Mouse (Mus musculus): Measurements from ENCODE around the gene Larp7. TPM values are rescaled to one million over a fixed set of nuclear protein-coding genes. Genes with fewer than 3 reads are reported as not detected.

The Larp7 gene
- 25.5 and 26.4 TPM in 2 replicates for polyA plus RNA-seq (2014; fragmentation: Nextera tagmentation; extraction: Ambion mirVana)

- ATAC-seq (ENCODE audit: low read depth), result peak; percentile 99
- WGBS, result under 1% methylated on average over 71 of the region's 73 CpGs
- peak within 1 kb of the TSS; percentile 73 for H3K9ac ChIP-seq (replicated peaks; ENCODE audit: low read depth, low read length)
These were observed at the start of gene Larp7, which contains the start of gene Zgrf1 for GRCm38 (mm10) chr3:127552973-127553719. Larp7 (minus strand) TSS chr3:127553349. Zgrf1 (plus strand) TSS chr3:127553489.

DNA sequence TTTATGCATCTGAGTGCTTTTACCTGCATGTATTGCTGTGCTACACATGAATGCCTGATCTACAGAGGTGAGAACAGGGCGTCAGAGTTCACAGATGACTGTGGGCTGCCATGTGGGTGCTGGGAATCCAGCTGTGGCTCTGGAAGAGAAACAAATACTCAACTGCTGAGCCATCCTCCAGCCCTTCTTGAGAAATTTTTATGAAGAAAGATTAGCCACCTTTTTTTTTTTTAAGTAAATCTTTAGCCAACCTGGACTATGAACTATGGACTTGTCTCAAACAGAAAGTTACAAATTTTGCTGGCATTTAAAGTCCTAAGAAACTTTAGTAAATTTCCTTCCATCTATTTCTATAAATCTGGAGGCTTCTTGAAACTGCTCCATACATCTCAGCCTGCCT, 44.0 kb upstream of the Larp7 start:
- H3K4me3 ChIP-seq (ENCODE audit: low read depth, low read length), result no peak overlapping the region
- ATAC-seq (ENCODE audit: low read depth), result no peak
- no peak overlapping the region for H3K9ac ChIP-seq (replicated peaks; ENCODE audit: low read depth, low read length)
- H3K27me3 ChIP-seq (ENCODE audit: control insufficient read depth, insufficient read depth, low read length), result no peaks in the 10 kb centered on the region
- H3K36me3 ChIP-seq (ENCODE audit: control insufficient read depth, insufficient read depth, low read length), result no peaks in the 10 kb centered on the region
- no peak overlapping the region for H3K27ac ChIP-seq (ENCODE audit: low read depth, low read length)
- no peak overlapping the region for H3K4me2 ChIP-seq (ENCODE audit: low read depth, low read length)
- no peaks in the 10 kb centered on the region for H3K9me3 ChIP-seq (ENCODE audit: control insufficient read depth, low read length)
- WGBS, result 94% methylated on average over 1 of the region's 1 CpGs
- no peaks in the 10 kb centered on the region for H3K4me1 ChIP-seq (ENCODE audit: control insufficient read depth, insufficient read depth, low read length)

More at GRCm38 (mm10) chr3:127552973-127553719, at the start of gene Larp7, which contains the start of gene Zgrf1:
- Histone ChIP-seq H3K4me1 (ENCODE audit: control insufficient read depth, insufficient read depth, low read length) (0 out of 2 replicates have a peak, but pooled peaks cover 3% of the 10 kb centered on the region), H3K36me3 (ENCODE audit: control insufficient read depth, insufficient read depth, low read length) (no peaks in the 10 kb centered on the region), H3K4me2 (ENCODE audit: low read depth, low read length) (peak within 1 kb of the TSS; percentile 67), H3K27me3 (ENCODE audit: control insufficient read depth, insufficient read depth, low read length) (no peaks in the 10 kb centered on the region), H3K27ac (ENCODE audit: low read depth, low read length) (peak within 1 kb of the TSS; percentile 95), H3K9me3 (ENCODE audit: control insufficient read depth, low read length) (no peaks in the 10 kb centered on the region), H3K4me3 (ENCODE audit: low read depth, low read length) (peak within 1 kb of the TSS; percentile 61)

DNA sequence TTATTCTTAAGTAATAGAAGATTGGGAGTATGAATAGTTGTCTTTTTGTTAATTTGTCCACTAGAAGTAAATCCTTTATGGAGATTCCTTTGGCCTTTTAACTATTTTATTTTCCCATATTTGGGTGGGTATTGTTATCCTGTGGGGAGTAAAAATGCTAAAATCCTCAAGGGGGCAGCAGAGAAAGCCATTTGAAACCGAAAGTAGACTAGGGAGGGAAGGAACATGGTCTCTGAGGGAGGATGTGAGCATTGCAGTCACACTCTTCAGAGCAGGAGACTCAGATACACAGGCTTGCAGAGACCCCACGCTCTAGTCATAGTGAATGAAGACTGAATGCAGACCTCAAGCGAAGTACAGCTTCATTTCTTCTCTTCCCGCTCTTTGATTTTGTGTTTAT, 19.4 kb upstream of the Larp7 start:
- no peak overlapping the region for H3K4me2 ChIP-seq (ENCODE audit: low read depth, low read length)
- peak; percentile 71; the same call in 1 of the 2 replicates for ATAC-seq (ENCODE audit: low read depth)
- H3K36me3 ChIP-seq (ENCODE audit: control insufficient read depth, insufficient read depth, low read length), result no peaks in the 10 kb centered on the region

DNA sequence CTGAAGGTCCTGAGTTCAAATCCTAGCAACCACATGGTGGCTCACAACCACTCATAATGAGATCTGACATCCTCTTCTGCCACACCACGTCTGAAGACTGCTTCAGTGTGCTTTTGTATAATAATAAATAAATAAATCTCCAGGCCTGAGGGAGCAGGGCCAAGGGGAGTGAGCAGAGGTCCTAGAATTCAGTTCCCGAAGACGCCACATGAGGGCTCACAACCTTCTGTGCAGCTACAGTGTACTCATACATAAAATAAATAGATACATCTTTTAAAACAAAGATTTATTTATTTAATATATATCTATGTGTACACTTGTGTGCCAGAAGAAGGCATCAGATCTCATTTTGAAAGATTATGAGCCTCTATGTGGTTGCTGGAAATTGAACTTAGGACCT, 12.0 kb upstream of the Larp7 start:
- no peak overlapping the region for H3K27ac ChIP-seq (ENCODE audit: low read depth, low read length)
- H3K36me3 ChIP-seq (ENCODE audit: control insufficient read depth, insufficient read depth, low read length), result peaks cover 8% of the 10 kb centered on the region; the same call in 1 of the 2 replicates
- H3K9me3 ChIP-seq (ENCODE audit: control insufficient read depth, low read length), result no peaks in the 10 kb centered on the region
- WGBS, result 76% methylated on average over 3 of the region's 3 CpGs
- no peaks in the 10 kb centered on the region for H3K27me3 ChIP-seq (ENCODE audit: control insufficient read depth, insufficient read depth, low read length)
- no peak for ATAC-seq (ENCODE audit: low read depth)
- H3K4me2 ChIP-seq (ENCODE audit: low read depth, low read length), result no peak overlapping the region
- no peak overlapping the region for H3K9ac ChIP-seq (replicated peaks; ENCODE audit: low read depth, low read length)
- no peaks in the 10 kb centered on the region for H3K4me1 ChIP-seq (ENCODE audit: control insufficient read depth, insufficient read depth, low read length)
- H3K4me3 ChIP-seq (ENCODE audit: low read depth, low read length), result no peak overlapping the region

More for the DNA sequence above, 19.4 kb upstream of the Larp7 start:
- no peaks in the 10 kb centered on the region for H3K4me1 ChIP-seq (ENCODE audit: control insufficient read depth, insufficient read depth, low read length)
- H3K27ac ChIP-seq (ENCODE audit: low read depth, low read length), result no peak overlapping the region
- 58% methylated on average over 4 of the region's 4 CpGs for WGBS
- H3K27me3 ChIP-seq (ENCODE audit: control insufficient read depth, insufficient read depth, low read length), result no peaks in the 10 kb centered on the region
- no peak overlapping the region for H3K4me3 ChIP-seq (ENCODE audit: low read depth, low read length)
- H3K9ac ChIP-seq (replicated peaks; ENCODE audit: low read depth, low read length), result no peak overlapping the region
- no peaks in the 10 kb centered on the region for H3K9me3 ChIP-seq (ENCODE audit: control insufficient read depth, low read length)

DNA sequence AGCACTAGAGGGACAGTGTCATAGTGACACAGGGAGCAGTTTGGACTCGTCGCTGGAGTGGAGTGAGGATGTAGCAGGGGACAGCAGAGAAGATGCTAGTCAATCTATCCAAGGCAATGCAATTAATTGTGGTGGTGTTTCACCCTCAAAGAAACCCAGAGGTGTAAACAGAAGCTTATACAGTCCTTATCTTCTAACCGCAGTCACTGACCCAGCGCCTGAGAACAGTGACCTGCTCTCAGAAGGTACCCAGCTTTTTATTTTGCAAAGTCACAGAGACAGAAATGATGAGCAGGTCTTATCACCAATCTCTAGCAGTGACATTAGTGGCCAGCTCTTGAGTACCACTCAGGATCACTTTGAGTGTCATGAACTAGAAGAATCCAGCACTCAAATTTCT, 9.8 kb upstream of the Larp7 start:
- Histone ChIP-seq H3K9me3 (ENCODE audit: control insufficient read depth, low read length) (no peaks in the 10 kb centered on the region), H3K9ac (replicated peaks; ENCODE audit: low read depth, low read length) (no peak overlapping the region), H3K4me3 (ENCODE audit: low read depth, low read length) (no peak overlapping the region), H3K4me2 (ENCODE audit: low read depth, low read length) (no peak overlapping the region), H3K36me3 (ENCODE audit: control insufficient read depth, insufficient read depth, low read length) (peaks cover 8% of the 10 kb centered on the region; the same call in 1 of the 2 replicates), H3K4me1 (ENCODE audit: control insufficient read depth, insufficient read depth, low read length) (no peaks in the 10 kb centered on the region), H3K27ac (ENCODE audit: low read depth, low read length) (no peak overlapping the region), H3K27me3 (ENCODE audit: control insufficient read depth, insufficient read depth, low read length) (no peaks in the 10 kb centered on the region)
- ATAC-seq (ENCODE audit: low read depth), result no peak
- WGBS, result 94% methylated on average over 4 of the region's 4 CpGs

GRCm38 (mm10) chr3:127558201-127558600, 5.1 kb upstream of the Larp7 start:
- ATAC-seq (ENCODE audit: low read depth), result no peak
- 0 out of 2 replicates have a peak, but pooled peaks cover 3% of the 10 kb centered on the region for H3K4me1 ChIP-seq (ENCODE audit: control insufficient read depth, insufficient read depth, low read length)
- no peaks in the 10 kb centered on the region for H3K9me3 ChIP-seq (ENCODE audit: control insufficient read depth, low read length)
- no peak overlapping the region for H3K27ac ChIP-seq (ENCODE audit: low read depth, low read length)
- peaks cover 8% of the 10 kb centered on the region; the same call in 1 of the 2 replicates for H3K36me3 ChIP-seq (ENCODE audit: control insufficient read depth, insufficient read depth, low read length)
- H3K9ac ChIP-seq (replicated peaks; ENCODE audit: low read depth, low read length), result no peak overlapping the region
- no peak overlapping the region for H3K4me3 ChIP-seq (ENCODE audit: low read depth, low read length)
- H3K4me2 ChIP-seq (ENCODE audit: low read depth, low read length), result no peak overlapping the region
- no peaks in the 10 kb centered on the region for H3K27me3 ChIP-seq (ENCODE audit: control insufficient read depth, insufficient read depth, low read length)

GRCm38 (mm10) chr3:127554723-127555122, 1.6 kb upstream of the Larp7 start:
- Histone ChIP-seq H3K36me3 (ENCODE audit: control insufficient read depth, insufficient read depth, low read length) (no peaks in the 10 kb centered on the region), H3K9me3 (ENCODE audit: control insufficient read depth, low read length) (no peaks in the 10 kb centered on the region), H3K9ac (replicated peaks; ENCODE audit: low read depth, low read length) (no peak overlapping the region), H3K27ac (ENCODE audit: low read depth, low read length) (no peak overlapping the region), H3K4me1 (ENCODE audit: control insufficient read depth, insufficient read depth, low read length) (0 out of 2 replicates have a peak, but pooled peaks cover 3% of the 10 kb centered on the region), H3K4me3 (ENCODE audit: low read depth, low read length) (no peak overlapping the region), H3K27me3 (ENCODE audit: control insufficient read depth, insufficient read depth, low read length) (no peaks in the 10 kb centered on the region), H3K4me2 (ENCODE audit: low read depth, low read length) (no peak overlapping the region)
- WGBS, result 72% methylated on average over 5 of the region's 5 CpGs
- no peak for ATAC-seq (ENCODE audit: low read depth)

DNA sequence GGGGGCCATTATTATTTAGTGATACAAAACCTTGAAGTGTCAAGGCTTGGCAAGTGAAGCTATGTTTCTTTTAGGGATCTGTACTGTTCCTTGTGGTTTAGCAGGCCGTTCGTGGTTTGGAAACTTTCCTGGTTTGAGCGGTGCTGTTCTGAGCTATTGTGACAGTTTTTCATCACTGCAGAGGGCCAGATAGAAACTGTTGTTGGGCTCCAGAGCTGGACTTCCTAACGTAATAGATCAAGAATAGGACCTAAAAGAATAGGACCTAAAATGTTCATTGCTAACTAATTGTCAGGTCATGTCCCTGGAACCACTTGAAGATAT, 533 bp upstream of the Larp7 start:
- ATAC-seq (ENCODE audit: low read depth), result no peak
- no peaks in the 10 kb centered on the region for H3K9me3 ChIP-seq (ENCODE audit: control insufficient read depth, low read length)
- 0 out of 2 replicates have a peak, but pooled peaks cover 3% of the 10 kb centered on the region for H3K4me1 ChIP-seq (ENCODE audit: control insufficient read depth, insufficient read depth, low read length)
- H3K27ac ChIP-seq (ENCODE audit: low read depth, low read length), result no peak overlapping the region
- H3K4me3 ChIP-seq (ENCODE audit: low read depth, low read length), result peak overlapping the region; percentile 61
- H3K9ac ChIP-seq (replicated peaks; ENCODE audit: low read depth, low read length), result peak overlapping the region; percentile 37; the same call in 1 of the 2 replicates
- WGBS, result 0% methylated on average over 4 of the region's 4 CpGs
- no peaks in the 10 kb centered on the region for H3K36me3 ChIP-seq (ENCODE audit: control insufficient read depth, insufficient read depth, low read length)
- H3K4me2 ChIP-seq (ENCODE audit: low read depth, low read length), result peak overlapping the region; percentile 67
- no peaks in the 10 kb centered on the region for H3K27me3 ChIP-seq (ENCODE audit: control insufficient read depth, insufficient read depth, low read length)

GRCm38 (mm10) chr3:127552434-127552972, 646 bp downstream of the Larp7 start:
- H3K36me3 ChIP-seq (ENCODE audit: control insufficient read depth, insufficient read depth, low read length), result no peaks in the 10 kb centered on the region
- peak overlapping the region; percentile 95 for H3K27ac ChIP-seq (ENCODE audit: low read depth, low read length)
- H3K4me2 ChIP-seq (ENCODE audit: low read depth, low read length), result peak overlapping the region; percentile 58
- peak overlapping the region; percentile 61 for H3K4me3 ChIP-seq (ENCODE audit: low read depth, low read length)
- H3K27me3 ChIP-seq (ENCODE audit: control insufficient read depth, insufficient read depth, low read length), result no peaks in the 10 kb centered on the region
- WGBS, result 8% methylated on average over 10 of the region's 13 CpGs
- H3K4me1 ChIP-seq (ENCODE audit: control insufficient read depth, insufficient read depth, low read length), result 0 out of 2 replicates have a peak, but pooled peaks cover 3% of the 10 kb centered on the region
- 0 out of 2 replicates have a peak, but pooled peaks have one; percentile 1 for ATAC-seq (ENCODE audit: low read depth)
- H3K9ac ChIP-seq (replicated peaks; ENCODE audit: low read depth, low read length), result peak overlapping the region; percentile 73
- H3K9me3 ChIP-seq (ENCODE audit: control insufficient read depth, low read length), result no peaks in the 10 kb centered on the region

Data from neural tube, embryonic 14.5 days (tissue).